Mouse (Mus musculus) CH12.LX (cell line): ENCODE data around the gene Slc16a13. TPM values are rescaled to one million over a fixed set of nuclear protein-coding genes. Genes with fewer than 3 reads are reported as not detected.

ENCODE experiments used
- DNase-seq: peaks from one replicate; pipeline ENCODE4 v3.0.0-alpha.2; 2013; ENCODE audit errors: extremely low read depth
- H3K27ac ChIP-seq: 2 replicates; pipeline ENCODE4 v1.5.1; 2012; ENCODE audit warnings: low read depth, mild to moderate bottlenecking, control low read depth, moderate library complexity; ENCODE audit not compliant: insufficient read depth
- H3K27me3 ChIP-seq: replicated peaks from 2 replicates; pipeline ENCODE3; 2012; ENCODE audit warnings: inconsistent platforms
- H3K36me3 ChIP-seq, 2 experiments: replicated peaks in 1 of 2; 2 replicates each; pipeline versions ENCODE3 to v1.6.1; 2012; ENCODE audit warnings: inconsistent platforms in 1 of 2, low read length in 1 of 2, mild to moderate bottlenecking in 1 of 2, mixed read lengths in 1 of 2, moderate library complexity in 1 of 2; ENCODE audit not compliant: control insufficient read depth in 1 of 2, insufficient read depth in 1 of 2
- H3K4me1 ChIP-seq, 2 experiments: 2 replicates each; pipeline ENCODE4 v1.6.1; 2012; ENCODE audit warnings: inconsistent platforms in 1 of 2, moderate library complexity in 1 of 2; ENCODE audit not compliant: insufficient read depth in 2 of 2, control insufficient read depth in 1 of 2
- H3K4me2 ChIP-seq: 2 replicates; pipeline ENCODE4 v1.6.1; 2012; ENCODE audit warnings: low read depth, mild to moderate bottlenecking, control low read depth; ENCODE audit not compliant: poor library complexity, insufficient read depth, severe bottlenecking
- H3K4me3 ChIP-seq, 3 experiments: fragments of 150-350 bp in 1 of 3; sonication (generic) in 1 of 3; replicated peaks in 1 of 3; 2 replicates each; pipeline versions ENCODE3 to v1.5.1; 2011 to 2012; ENCODE audit warnings: low read depth in 2 of 3, low read length in 2 of 3, mild to moderate bottlenecking in 2 of 3, moderate library complexity in 2 of 3, control low read depth in 1 of 3, improper control_type of control experiment in 1 of 3, inconsistent platforms in 1 of 3, mixed read lengths in 1 of 3; ENCODE audit not compliant: poor library complexity in 1 of 3
- H3K79me2 ChIP-seq: replicated peaks from 2 replicates; pipeline ENCODE4 v1.6.1; 2012; ENCODE audit warnings: mild to moderate bottlenecking, moderate library complexity; ENCODE audit not compliant: control insufficient read depth, poor library complexity, insufficient read depth, severe bottlenecking; ENCODE audit errors: extremely low read depth
- H3K9ac ChIP-seq: 2 replicates; pipeline ENCODE4 v1.6.1; 2012; ENCODE audit warnings: low read depth, mild to moderate bottlenecking, control low read depth, moderate library complexity; ENCODE audit not compliant: insufficient read depth
- H3K9me3 ChIP-seq: replicated peaks from 2 replicates; pipeline ENCODE3; 2012; ENCODE audit warnings: low read length, inconsistent platforms, mixed read lengths
- CHD1 ChIP-seq: IDR thresholded peaks from 2 replicates; pipeline ENCODE4 v1.6.1; 2012; ENCODE audit warnings: low read depth, low read length, improper control_type of control experiment, inconsistent platforms
- CHD2 ChIP-seq: IDR thresholded peaks from 2 replicates; pipeline ENCODE4 v1.6.1; 2011; ENCODE audit warnings: low read length, improper control_type of control experiment
- ELF1 ChIP-seq: IDR thresholded peaks from 2 replicates; pipeline ENCODE4 v1.6.1; 2014; ENCODE audit warnings: low read depth, mild to moderate bottlenecking, inconsistent platforms, low read length, improper control_type of control experiment
- IRF4 ChIP-seq: IDR thresholded peaks from 2 replicates; pipeline ENCODE4 v1.6.1; 2014; ENCODE audit warnings: low read depth, mild to moderate bottlenecking, inconsistent platforms, low read length, improper control_type of control experiment
- JUND ChIP-seq: conservative IDR thresholded peaks from 2 replicates; pipeline ENCODE4 v1.6.1; 2011; ENCODE audit warnings: low read depth, low read length, improper control_type of control experiment
- KAT2A ChIP-seq: IDR thresholded peaks from 2 replicates; pipeline ENCODE4 v1.6.1; 2012; ENCODE audit warnings: low read length, improper control_type of control experiment, inconsistent platforms; ENCODE audit not compliant: insufficient replicate concordance
- NELFE ChIP-seq: IDR thresholded peaks from 2 replicates; pipeline ENCODE4 v1.6.1; 2011; ENCODE audit warnings: low read depth, low read length, improper control_type of control experiment
- NRF1 ChIP-seq: IDR thresholded peaks from 2 replicates; pipeline ENCODE4 v1.6.1; 2014; ENCODE audit warnings: low read depth, mild to moderate bottlenecking, inconsistent platforms, low read length, improper control_type of control experiment, moderate library complexity
- PAX5 ChIP-seq: IDR thresholded peaks from 2 replicates; pipeline ENCODE4 v1.6.1; 2012; ENCODE audit warnings: low read length, inconsistent platforms, mixed read lengths
- SIN3A ChIP-seq: IDR thresholded peaks from 2 replicates; pipeline ENCODE4 v1.6.1; 2012; ENCODE audit warnings: low read length, improper control_type of control experiment, inconsistent platforms
- TCF12 ChIP-seq: IDR thresholded peaks from 2 replicates; pipeline ENCODE4 v1.6.1; 2014; ENCODE audit warnings: low read depth, mild to moderate bottlenecking, inconsistent platforms, low read length, improper control_type of control experiment
- USF1 ChIP-seq: IDR thresholded peaks from 2 replicates; pipeline ENCODE4 v1.6.1; 2014; ENCODE audit warnings: low read depth, mild to moderate bottlenecking, inconsistent platforms, low read length, improper control_type of control experiment
- ZNF384 ChIP-seq: IDR thresholded peaks from 2 replicates; pipeline ENCODE4 v1.6.1; 2012; ENCODE audit warnings: low read depth, low read length, improper control_type of control experiment, inconsistent platforms
- dilution Hi-C: fragments of 300-500 bp; cut with MboI; formaldehyde crosslinking; loops from 2 replicates; pipeline ENCODE4 v1.14.3; 2020; ENCODE audit warnings: low sequenced_read_pairs; ENCODE audit not compliant: extremely low pct_unique_long_range_greater_than_20kb, extremely low pct_ligation_motif_present
- in situ Hi-C: fragments of 300-500 bp; cut with MboI; formaldehyde crosslinking; loops from 3 replicates; pipeline ENCODE4 v1.14.3; 2019; ENCODE audit warnings: low sequenced_read_pairs, low pct_ligation_motif_present, low pct_unique_long_range_greater_than_20kb, mixed read lengths
- polyA plus RNA-seq: library from polyadenylated mRNA; unstranded; fragments of >175 nt; gene quantifications from 2 replicates; pipeline ENCODE4 v1.2.1, GENCODE M21; 2012; ENCODE audit warnings: low read depth; ENCODE audit not compliant: insufficient read length
- total RNA-seq, 2 experiments: library from RNA; depleted of rRNA; stranded (reverse); fragments of 300-350 nt in 1 of 2; fragments of >200 nt in 1 of 2; gene quantifications; 2 replicates each; pipeline ENCODE4 v1.2.3; 2012 to 2014

Gene Slc16a13
- total and polyA plus RNA-seq, 3 experiments, result 8.4 to 19.0 (median 12.0) TPM

DNA sequence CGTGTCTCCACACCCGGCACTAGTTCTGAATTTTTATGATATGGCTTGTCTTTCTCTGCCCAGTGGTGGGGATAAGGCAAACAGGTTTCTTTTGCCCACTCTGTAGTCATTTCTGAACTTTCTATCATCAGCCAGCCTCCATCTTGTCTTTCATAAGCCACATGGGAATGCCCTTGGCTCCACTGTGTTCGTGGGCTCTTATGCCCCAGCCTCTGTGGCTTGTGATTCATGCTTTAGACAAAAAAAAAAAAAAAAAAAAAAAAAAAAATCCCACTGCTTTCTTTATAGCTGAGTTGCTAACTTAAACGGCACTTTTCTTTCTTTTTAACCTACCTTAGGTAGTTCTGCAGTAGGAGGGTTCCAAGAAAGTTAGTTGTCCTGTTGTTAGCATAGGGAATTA is 28.7 kb downstream of the Slc16a13 start:
- Histone ChIP-seq H3K4me3 (no peak overlapping the region), H3K79me2 (no peaks in the 10 kb centered on the region), H3K27ac (no peak overlapping the region), H3K9me3 (peaks cover 2% of the 10 kb centered on the region), H3K4me2 (no peak overlapping the region), H3K4me1 (peaks cover 4 to 8% of the 10 kb centered on the region in 2 experiments; a peak in 2 of 4 replicates), H3K36me3 (no peaks in the 10 kb centered on the region), H3K9ac (no peak overlapping the region), H3K27me3 (peaks cover 2% of the 10 kb centered on the region)
- no peak for DNase-seq
- dilution Hi-C loops (no loop called here), in situ Hi-C loops (no loop called here)
- TF ChIP-seq IRF4, result peak; percentile 59; the same call in 1 of the 2 replicates
- no peak for TF ChIP-seq USF1
- peak; percentile 53; the same call in 1 of the 2 replicates for TF ChIP-seq JUND
- TF ChIP-seq ZNF384, result peak; percentile 80

DNA sequence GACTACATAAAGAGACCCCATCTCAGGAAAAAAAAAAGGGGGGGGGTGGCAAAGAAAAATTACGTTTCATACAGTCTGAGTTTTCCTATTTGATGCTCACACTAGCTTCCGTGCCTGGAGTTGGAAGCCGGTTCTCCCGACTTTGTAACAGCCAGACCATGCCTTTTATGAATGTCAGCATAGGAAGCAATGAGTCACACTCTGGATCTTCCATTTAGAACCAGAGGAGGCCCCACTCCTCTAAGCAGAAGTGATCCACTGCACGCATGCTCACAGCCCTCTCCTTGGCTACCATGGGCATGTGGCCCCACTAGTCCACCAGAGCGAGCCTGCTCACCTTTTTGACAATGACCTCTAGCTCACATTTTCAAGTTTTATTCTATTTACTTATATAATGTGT is 29.7 kb downstream of the Slc16a13 start:
- no peak overlapping the region for H3K27ac ChIP-seq
- TF ChIP-seq NRF1, result peak; percentile 38; the same call in 1 of the 2 replicates
- TF ChIP-seq IRF4, result no peak
- in situ Hi-C loops, result no loop called here
- peaks cover 2% of the 10 kb centered on the region for H3K27me3 ChIP-seq
- H3K9ac ChIP-seq, result no peak overlapping the region
- dilution Hi-C loops, result no loop called here
- no peak for DNase-seq
- no peaks in the 10 kb centered on the region for H3K79me2 ChIP-seq
- H3K4me2 ChIP-seq, result no peak overlapping the region
- H3K4me1 ChIP-seq, result peaks cover 4 to 8% of the 10 kb centered on the region in 2 experiments; a peak in 2 of 4 replicates
- no peaks in the 10 kb centered on the region for H3K36me3 ChIP-seq
- peaks cover 2% of the 10 kb centered on the region for H3K9me3 ChIP-seq
- no peak overlapping the region for H3K4me3 ChIP-seq

- H3K27me3 ChIP-seq, result peaks cover 2% of the 10 kb centered on the region
- no peaks in the 10 kb centered on the region for H3K9me3 ChIP-seq
- no peak for DNase-seq
- dilution Hi-C loops (no loop called here), in situ Hi-C loops (no loop called here)
- H3K36me3 ChIP-seq, result no peaks in the 10 kb centered on the region
- H3K4me1 ChIP-seq, result peaks cover 4 to 11% of the 10 kb centered on the region in 2 experiments; a peak in 2 of 4 replicates
- H3K4me3 ChIP-seq, result no peak overlapping the region
- no peak overlapping the region for H3K4me2 ChIP-seq
- no peak overlapping the region for H3K9ac ChIP-seq
- no peaks in the 10 kb centered on the region for H3K79me2 ChIP-seq
- no peak for TF ChIP-seq PAX5
- TF ChIP-seq JUND, result no peak
- TF ChIP-seq CHD2, result no peak
- TF ChIP-seq CHD1, result no peak
- no peak for TF ChIP-seq TCF12
- no peak for TF ChIP-seq NELFE
- TF ChIP-seq ELF1, result no peak
- no peak for TF ChIP-seq KAT2A
- no peak for TF ChIP-seq SIN3A
- H3K27ac ChIP-seq, result no peak overlapping the region
These were observed 31.3 kb downstream of the Slc16a13 start for GRCm38 (mm10) chr11:70189319-70190134.
